Mouse (Mus musculus): ENCODE measurements around the gene Fbxo47. TPM values are rescaled to one million over a fixed set of nuclear protein-coding genes. Genes with fewer than 3 reads are reported as not detected.

Fbxo47 gene
- 1 to 10 TPM; 3.6 to 4.5 TPM for total RNA-seq (2021)
- long read RNA-seq, experiment 1, partial matches to known transcripts, result 0 of 3 reads
- long read RNA-seq, experiment 1, other reads (novel, unspliced or antisense), result 1 of 3 reads
- long read RNA-seq, experiment 2, partial matches to known transcripts, result 0 of 6 reads
- long read RNA-seq, experiment 2, other reads (novel, unspliced or antisense), result 6 of 6 reads

DNA sequence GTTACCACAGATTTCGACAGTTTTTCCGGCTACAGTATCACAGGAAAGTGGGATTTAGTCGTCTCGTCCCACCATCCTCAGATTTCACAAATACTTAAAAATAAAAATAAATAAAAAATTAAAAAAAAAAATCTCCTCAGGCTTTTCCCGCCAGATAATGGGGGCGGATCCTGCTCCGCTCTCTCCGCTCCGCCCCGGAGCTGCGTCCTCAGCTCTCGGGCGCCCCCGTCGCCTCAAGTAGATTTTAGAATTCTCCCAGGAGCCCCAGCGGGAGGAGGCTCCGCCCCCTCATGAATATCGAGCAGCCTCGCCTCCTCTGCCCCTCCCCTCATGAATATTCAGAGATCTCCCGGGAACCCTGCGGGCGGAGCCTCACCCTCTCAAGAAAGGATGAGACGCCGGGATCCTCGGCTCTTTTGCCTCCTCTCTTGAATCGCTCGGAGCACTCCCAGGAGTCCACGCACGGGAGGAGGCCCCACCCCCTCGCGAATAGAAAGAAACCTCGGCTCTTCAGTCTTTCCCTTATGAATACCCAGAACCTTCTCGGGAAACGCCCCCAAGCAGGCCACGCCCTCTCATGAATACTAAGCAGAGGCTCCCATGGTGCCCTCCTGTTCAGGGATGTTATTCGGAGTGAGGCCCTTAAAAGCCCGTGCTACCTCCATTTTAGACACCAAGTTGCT, at the start of gene Fbxo47:
Gene Fbxo47, minus strand, starts transcription at position 237 of the 683 bp plus-strand sequence.
- peak; percentile 93 to 95 for DNase-seq (ENCODE audit: low spot score in 2 of 2)

DNA sequence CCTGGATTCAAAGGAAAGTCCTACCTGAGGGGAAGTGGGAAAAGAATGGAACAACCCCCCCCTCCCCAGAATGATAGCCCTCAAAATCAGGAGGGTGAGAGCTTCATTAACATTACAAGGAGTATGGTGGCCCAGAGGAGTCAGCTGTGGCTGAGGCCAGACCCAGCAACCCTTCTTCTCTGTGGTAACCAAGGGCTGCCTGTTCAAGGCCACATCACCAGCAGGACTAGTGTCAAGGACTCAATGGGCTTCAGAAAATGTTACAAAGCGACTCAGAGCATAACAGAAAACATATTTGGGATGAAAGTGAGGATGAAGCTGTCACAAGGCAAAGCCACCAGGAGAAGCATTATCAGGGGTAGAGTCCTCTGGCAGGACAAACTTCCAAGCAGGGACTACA, 49.6 kb upstream of the Fbxo47 start:
- no peak for DNase-seq (ENCODE audit: low spot score in 2 of 2)

GRCm38 (mm10) chr11:97928905-97929304, 45.0 kb upstream of the Fbxo47 start:
- DNase-seq (ENCODE audit: low spot score in 2 of 2), result no peak

DNA sequence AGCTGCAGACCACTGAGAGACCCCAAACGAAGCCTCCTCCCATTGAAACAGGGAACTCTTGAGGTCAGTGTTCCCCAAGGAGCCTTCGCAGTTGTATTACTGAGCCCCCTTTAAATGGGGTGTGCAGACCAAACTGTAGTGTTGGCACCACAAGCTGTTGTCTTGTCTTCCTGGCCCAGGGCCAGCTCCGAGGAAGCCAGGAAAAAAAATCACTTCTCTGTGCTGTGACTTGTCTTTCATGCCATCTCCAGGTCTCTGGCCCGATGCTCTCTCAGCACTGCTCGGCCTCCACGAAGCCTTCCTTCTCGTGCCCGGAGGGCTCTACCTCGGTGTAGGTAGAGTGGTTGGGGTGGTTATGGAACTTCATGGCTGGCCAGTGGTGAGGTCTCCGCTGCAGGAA, 40.3 kb upstream of the Fbxo47 start:
- DNase-seq (ENCODE audit: low spot score in 2 of 2), result no peak

DNA sequence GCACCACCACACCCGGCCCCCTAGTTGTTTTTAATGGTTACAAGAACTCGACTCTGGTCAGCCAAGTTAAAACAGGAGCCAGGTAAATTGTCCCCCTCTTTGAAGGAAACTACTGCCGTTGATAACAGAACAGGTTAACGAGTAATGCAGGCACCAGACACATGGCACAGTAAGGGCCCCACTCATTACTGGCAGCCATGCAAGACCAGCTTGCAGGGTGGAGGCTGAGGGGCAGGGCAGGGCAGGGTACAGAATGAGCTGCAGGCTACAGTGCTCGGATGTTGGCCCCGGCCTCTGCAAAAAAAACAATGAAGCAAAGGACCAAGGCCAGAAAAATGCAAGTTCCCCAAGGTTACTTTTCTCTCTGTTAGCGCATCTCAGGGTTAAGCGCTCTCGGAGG, 39.7 kb upstream of the Fbxo47 start:
- DNase-seq (ENCODE audit: low spot score in 2 of 2), result no peak

DNA sequence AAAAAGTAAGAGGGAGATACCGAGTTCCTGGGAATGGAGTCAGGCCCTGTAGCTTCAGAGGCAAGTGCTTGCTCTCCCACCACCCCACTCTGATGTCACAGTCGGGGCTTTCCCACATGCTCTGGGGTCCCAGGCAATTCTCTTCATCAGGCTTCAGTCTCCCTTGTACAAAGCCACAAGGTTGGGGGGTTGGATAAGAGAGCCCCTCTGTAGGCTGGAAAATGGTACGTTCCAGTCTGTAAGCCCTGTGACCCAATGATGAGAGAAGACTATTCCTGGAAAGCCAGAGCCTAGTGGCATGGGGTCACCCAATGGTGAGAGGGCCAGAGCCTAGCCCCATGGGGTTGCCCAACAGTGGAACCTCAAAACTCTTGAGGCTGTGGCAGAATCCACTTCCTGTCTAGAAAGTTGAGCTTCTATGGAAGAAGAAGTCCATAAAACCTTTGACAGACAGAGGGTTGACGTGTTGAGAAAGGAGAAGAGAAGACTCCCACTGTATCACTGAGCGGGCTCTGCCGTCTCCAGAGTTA, 32.1 kb upstream of the Fbxo47 start:
- DNase-seq (ENCODE audit: low spot score in 2 of 2), result no peak

GRCm38 (mm10) chr11:97915471-97915870, 31.5 kb upstream of the Fbxo47 start:
- DNase-seq (ENCODE audit: low spot score in 2 of 2), result no peak

DNA sequence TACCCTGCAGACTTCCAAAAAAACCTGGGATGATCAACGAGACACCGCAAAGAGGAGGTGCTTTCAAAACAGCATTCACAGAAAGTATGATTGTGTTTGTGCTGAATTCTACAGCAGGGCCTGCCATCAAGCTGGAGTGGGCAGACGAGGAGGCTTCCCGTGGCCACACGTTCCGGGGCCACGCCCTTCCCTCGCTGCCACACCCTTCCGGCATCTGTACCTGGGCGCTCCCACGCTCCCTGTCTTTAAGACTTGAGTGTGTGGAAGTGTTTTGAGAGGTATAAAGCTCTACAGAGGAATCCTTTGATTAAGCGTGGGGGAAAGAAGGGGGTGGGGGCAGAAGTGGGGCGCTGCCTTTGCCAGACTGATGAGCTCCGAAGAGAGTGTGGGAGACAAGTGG, 29.2 kb upstream of the Fbxo47 start:
- no peak for DNase-seq (ENCODE audit: low spot score in 2 of 2)

DNA sequence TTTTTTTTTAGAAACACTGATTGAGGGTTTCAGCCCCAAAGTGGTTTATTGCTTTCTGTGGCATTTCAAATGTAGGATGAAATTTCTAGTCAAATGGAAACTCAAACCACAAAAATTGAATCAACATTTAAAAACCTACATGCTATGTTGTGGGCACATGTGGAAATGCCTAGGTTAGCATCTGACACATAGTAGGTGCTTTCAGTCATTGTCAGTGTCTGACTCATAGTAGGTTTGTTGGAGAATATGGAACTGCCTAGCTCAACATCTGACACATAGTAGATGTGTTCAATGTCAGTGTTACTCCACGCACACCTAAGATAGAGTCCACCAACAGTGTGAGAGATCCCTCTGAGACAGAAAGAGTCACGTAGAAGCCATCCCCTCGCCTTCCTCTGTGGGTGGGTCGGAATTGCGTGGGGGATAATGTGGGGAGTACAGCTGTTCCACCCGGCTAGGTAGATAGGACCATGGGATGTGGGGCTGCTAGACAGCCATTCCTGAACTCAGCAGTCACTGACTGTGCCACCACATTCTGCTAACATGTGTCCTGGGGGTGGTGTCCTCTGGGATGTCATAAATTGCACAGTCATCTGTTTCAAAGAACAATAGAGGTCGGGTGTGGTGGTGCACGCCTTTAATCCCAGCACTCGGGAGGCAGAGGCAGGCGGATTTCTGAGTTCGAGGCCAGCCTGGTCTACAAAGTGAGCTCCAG, 24.8 kb upstream of the Fbxo47 start:
- DNase-seq (ENCODE audit: low spot score in 2 of 2), result no peak

- DNase-seq (ENCODE audit: low spot score in 2 of 2), result no peak
Measured at GRCm38 (mm10) chr11:97907935-97908334, 24.0 kb upstream of the Fbxo47 start.

GRCm38 (mm10) chr11:97906905-97907304, 23.0 kb upstream of the Fbxo47 start:
- DNase-seq (ENCODE audit: low spot score in 2 of 2), result no peak

DNA sequence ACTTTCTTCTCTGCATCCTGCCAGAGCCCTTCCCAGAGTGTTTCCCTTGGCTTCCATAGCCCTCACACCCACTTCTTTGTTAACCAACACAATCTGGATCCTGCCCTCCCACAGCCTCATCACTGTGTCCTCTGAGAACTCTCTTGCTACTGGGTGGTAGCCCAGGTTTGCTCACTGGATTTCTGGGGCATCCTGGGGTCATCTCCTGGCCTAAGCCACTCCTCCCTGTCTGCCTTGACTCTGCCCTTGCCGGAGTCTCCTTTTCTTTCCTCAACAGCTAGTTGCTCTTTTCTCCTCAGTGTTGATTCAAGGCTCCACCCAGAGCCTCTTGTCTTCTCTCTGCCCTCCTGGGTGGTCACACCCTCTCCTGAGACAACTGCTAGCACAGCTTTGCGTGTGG, 22.0 kb upstream of the Fbxo47 start:
- no peak for DNase-seq (ENCODE audit: low spot score in 2 of 2)

DNA sequence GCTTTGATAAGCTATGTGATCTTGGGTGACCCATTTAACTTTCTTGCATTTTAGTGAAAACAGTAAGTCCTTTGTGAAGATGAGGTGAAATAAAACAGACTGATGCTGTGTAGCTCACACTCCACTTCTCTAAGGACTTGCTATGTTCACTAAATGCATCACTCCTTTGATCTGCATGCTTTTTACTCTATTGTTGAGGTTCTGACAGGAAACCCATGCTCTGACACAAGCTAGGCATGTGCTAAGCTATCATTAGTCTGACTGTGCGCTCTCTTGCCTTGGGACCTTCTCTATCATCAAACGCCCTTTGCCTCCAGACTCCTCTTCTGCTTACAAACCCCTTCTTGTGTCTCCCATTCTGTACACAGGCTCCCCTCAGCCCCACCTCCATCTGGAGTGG, 21.6 kb upstream of the Fbxo47 start:
- DNase-seq (ENCODE audit: low spot score in 2 of 2), result no peak

DNA sequence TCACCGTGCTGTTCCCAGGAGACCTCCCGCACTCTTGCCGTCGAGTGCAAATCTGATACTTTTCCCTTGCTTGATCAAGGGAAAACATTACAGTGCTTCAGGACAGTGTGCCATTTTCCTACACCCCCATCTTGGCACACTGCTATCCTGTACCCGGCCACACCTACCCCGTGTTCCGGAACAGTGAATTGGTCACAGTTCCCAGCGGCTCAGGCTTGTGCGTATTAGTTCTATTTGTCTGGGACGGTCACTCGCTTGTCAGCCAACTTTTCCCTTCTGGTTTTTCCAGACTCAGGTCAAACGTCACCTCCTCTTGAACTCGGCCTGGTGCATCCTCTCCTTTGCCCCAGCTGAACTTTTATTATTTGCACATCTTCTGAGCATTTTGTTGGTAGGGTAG, 20.8 kb upstream of the Fbxo47 start:
- no peak for DNase-seq (ENCODE audit: low spot score in 2 of 2)

DNA sequence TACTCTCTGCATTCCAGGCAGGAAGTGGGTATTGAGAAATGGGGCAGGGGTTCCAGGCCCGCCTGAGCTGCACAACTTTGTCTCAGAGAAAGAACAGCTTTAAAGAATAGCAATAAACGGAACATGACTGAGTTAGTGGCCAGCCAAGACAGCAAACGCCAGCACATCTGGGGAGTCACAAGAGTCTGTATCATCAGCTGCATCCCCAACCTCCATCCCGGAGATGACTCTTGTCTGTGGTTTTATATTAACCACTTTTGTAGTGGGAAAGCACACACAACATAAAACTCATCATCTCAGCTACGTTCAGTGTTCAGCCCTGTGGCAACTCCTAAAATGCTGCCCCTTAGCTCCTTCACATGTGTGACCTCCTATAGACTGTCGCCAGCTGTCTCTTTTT, 17.9 kb upstream of the Fbxo47 start:
- DNase-seq (ENCODE audit: low spot score in 2 of 2), result no peak

GRCm38 (mm10) chr11:97899822-97900221, 15.9 kb upstream of the Fbxo47 start:
- DNase-seq (ENCODE audit: low spot score in 2 of 2), result peak; percentile 87 to 93

DNA sequence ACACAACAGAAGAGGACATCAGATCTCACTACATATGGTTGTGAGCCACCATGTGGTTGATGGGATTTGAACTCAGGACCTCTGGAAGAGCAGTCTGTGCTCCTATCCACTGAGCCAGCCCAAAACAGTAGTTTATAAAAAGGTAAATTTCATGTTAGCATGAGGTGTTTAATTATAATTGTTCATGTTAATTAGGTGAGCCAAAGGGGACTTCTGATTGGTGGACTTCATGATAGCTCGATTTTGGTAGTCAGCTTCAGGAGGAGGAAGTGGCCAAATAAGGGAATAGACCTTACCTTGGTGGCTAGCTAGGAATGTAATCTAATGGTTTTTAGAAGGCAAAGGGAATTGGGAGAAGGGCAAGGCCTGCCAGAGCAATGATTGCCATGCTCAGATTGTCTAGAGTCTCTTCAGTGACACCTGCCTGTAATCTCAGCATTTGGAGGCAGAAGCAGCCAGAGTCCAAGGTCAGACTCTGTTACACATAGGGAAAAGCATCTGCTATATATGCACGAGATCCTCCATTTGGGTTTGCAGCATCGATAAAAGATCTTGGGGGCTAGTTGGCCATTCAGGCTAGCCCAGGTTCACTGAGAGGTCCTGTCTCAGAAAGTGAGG, 13.7 kb upstream of the Fbxo47 start:
- no peak for DNase-seq (ENCODE audit: low spot score in 2 of 2)

DNA sequence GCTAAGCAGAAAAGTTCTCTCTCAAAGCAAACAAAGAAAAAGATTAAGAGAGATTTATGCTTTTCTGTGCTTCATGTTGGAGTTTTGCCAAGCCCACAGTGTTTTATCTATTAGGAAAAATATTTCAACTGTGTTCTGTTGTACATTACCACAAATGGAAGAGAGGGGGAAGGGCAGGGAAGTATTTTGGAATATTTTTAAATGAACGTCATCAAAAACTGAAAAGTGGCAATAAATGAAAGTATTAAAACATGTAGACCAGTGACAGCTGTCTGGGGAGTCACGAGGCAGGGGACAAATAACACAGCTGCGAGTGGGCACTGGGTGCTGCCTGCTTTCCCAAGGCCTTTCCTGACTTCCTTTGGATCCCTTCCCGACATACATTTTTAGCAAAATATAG, 12.7 kb upstream of the Fbxo47 start:
- DNase-seq (ENCODE audit: low spot score in 2 of 2), result no peak

GRCm38 (mm10) chr11:97891821-97892220, 7.9 kb upstream of the Fbxo47 start:
- no peak for DNase-seq (ENCODE audit: low spot score in 2 of 2)

GRCm38 (mm10) chr11:97885296-97885915, 1.5 kb upstream of the Fbxo47 start:
- DNase-seq (ENCODE audit: low spot score in 2 of 2), result no peak

- no peak for DNase-seq (ENCODE audit: low spot score in 2 of 2)
Measured at GRCm38 (mm10) chr11:97884601-97885185, 739 bp upstream of the Fbxo47 start.

Measured in left cerebral cortex, adult 18-20 months (tissue).